Mouse (Mus musculus) heart, adult 2 months (tissue): Measurements from ENCODE around the gene Plppr5. TPM values are rescaled to one million over a fixed set of nuclear protein-coding genes. Genes with fewer than 3 reads are reported as not detected.

ENCODE experiments used
- DNase-seq, 2 experiments: peaks; one replicate each; pipeline ENCODE4 v3.0.0; 2021
- H3K27ac ChIP-seq: fragments of 200-600 bp; 2 replicates; pipeline ENCODE4 v1.8.1; 2022
- H3K27me3 ChIP-seq: fragments of 200-500 bp; 2 replicates; pipeline ENCODE4 v1.6.1; 2012; ENCODE audit warnings: mild to moderate bottlenecking, low read length, inconsistent platforms, mixed read lengths; ENCODE audit not compliant: control insufficient read depth, insufficient read depth
- H3K36me3 ChIP-seq: fragments of 200-500 bp; 2 replicates; pipeline ENCODE4 v1.6.1; 2012; ENCODE audit warnings: low read length, inconsistent platforms; ENCODE audit not compliant: control insufficient read depth, insufficient read depth
- H3K4me1 ChIP-seq: fragments of 200-500 bp; 2 replicates; pipeline ENCODE4 v1.6.1; 2011; ENCODE audit warnings: low read length; ENCODE audit not compliant: control insufficient read depth, insufficient read depth
- H3K4me3 ChIP-seq: fragments of 200-600 bp; 2 replicates; pipeline ENCODE4 v1.8.1; 2022
- H3K79me2 ChIP-seq: fragments of 200-500 bp; replicated peaks from 2 replicates; pipeline ENCODE4 v1.6.1; 2012; ENCODE audit warnings: mild to moderate bottlenecking, inconsistent platforms, low read length, moderate library complexity, mixed read lengths; ENCODE audit not compliant: control insufficient read depth, insufficient read depth
- H3K9ac ChIP-seq: fragments of 200-500 bp; 2 replicates; pipeline ENCODE4 v1.6.1; 2012; ENCODE audit warnings: low read depth, mild to moderate bottlenecking, control low read depth, inconsistent platforms, low read length, mixed read lengths
- CTCF ChIP-seq: fragments of 200-600 bp; IDR thresholded peaks from 2 replicates; pipeline ENCODE4 v1.8.1; 2022; ENCODE audit warnings: antibody characterized with exemption, mild to moderate bottlenecking, moderate library complexity
- EP300 ChIP-seq: fragments of 200-500 bp; IDR thresholded peaks from 2 replicates; pipeline ENCODE4 v1.6.1; 2011; ENCODE audit warnings: low read depth, low read length, control low read depth; ENCODE audit not compliant: insufficient read depth
- POLR2A ChIP-seq: fragments of 200-500 bp; IDR thresholded peaks from 2 replicates; pipeline ENCODE4 v1.6.1; 2011; ENCODE audit warnings: mild to moderate bottlenecking, low read depth, low read length, control low read depth; ENCODE audit not compliant: insufficient read depth
- WGBS: fragments of 180-500 bp; shearing (Covaris S2); methylation state at CpG from one replicate; pipeline ENCODE4 v1.1.7; 2018; 5-methylcytosine and 5-hydroxymethylcytosine counted together
- intact Hi-C: fragments of 180-260 bp; cut with DNase I; formaldehyde crosslinking; loops from one replicate; pipeline ENCODE4 v1.15.1; 2025
- polyA plus RNA-seq: library from polyadenylated mRNA; depleted of rRNA; stranded (reverse); fragments of >200 nt; gene quantifications from 2 replicates; pipeline ENCODE4 v1.2.3, GENCODE M21; 2012; rRNA removed
- total RNA-seq, 2 experiments: library from RNA; stranded (reverse); gene quantifications; 2 replicates each; pipeline ENCODE4 v1.2.3; 2021

The Plppr5 gene
- total and polyA plus RNA-seq, 3 experiments, result 0.11 to 0.20 (median 0.13) TPM

GRCm38 (mm10) chr3:117729121-117730072 lies 154.8 kb downstream of the Plppr5 start:
- TF ChIP-seq CTCF (no peak), EP300 (no peak), POLR2A (no peak)
- no peaks in the 10 kb centered on the region for H3K27me3 ChIP-seq
- no peak overlapping the region for H3K9ac ChIP-seq
- no peaks in the 10 kb centered on the region for H3K4me1 ChIP-seq
- intact Hi-C loops, result no loop called here
- DNase-seq, result no peak
- no peaks in the 10 kb centered on the region for H3K36me3 ChIP-seq
- no peaks in the 10 kb centered on the region for H3K79me2 ChIP-seq
- H3K4me3 ChIP-seq, result no peak overlapping the region
- WGBS, result 83% methylated on average over 9 of the region's 9 CpGs
- H3K27ac ChIP-seq, result no peak overlapping the region

- no peak for TF ChIP-seq CTCF
- TF ChIP-seq EP300, result no peak
- no peak for TF ChIP-seq POLR2A
- no peaks in the 10 kb centered on the region for H3K36me3 ChIP-seq
- DNase-seq, result no peak
- intact Hi-C loops, result no loop called here
- no peak overlapping the region for H3K27ac ChIP-seq
- H3K27me3 ChIP-seq, result no peaks in the 10 kb centered on the region
- H3K4me3 ChIP-seq, result no peak overlapping the region
- H3K79me2 ChIP-seq, result no peaks in the 10 kb centered on the region
- 75% methylated on average over 3 of the region's 3 CpGs for WGBS
- H3K4me1 ChIP-seq, result no peaks in the 10 kb centered on the region
- H3K9ac ChIP-seq, result no peak overlapping the region
Measured at GRCm38 (mm10) chr3:117731545-117731944, 156.9 kb downstream of the Plppr5 start.

GRCm38 (mm10) chr3:117732661-117733060 lies 158.0 kb downstream of the Plppr5 start:
- intact Hi-C loops, result no loop called here
- Histone ChIP-seq H3K36me3 (no peaks in the 10 kb centered on the region), H3K9ac (no peak overlapping the region), H3K4me3 (no peak overlapping the region), H3K27me3 (no peaks in the 10 kb centered on the region), H3K4me1 (no peaks in the 10 kb centered on the region), H3K79me2 (no peaks in the 10 kb centered on the region), H3K27ac (no peak overlapping the region)
- WGBS, result 92% methylated on average over 4 of the region's 4 CpGs
- TF ChIP-seq POLR2A (no peak), EP300 (no peak), CTCF (no peak)
- DNase-seq, result no peak

Other genes with a start within 250 kb of the Plppr5 start
- under 1 TPM; 0.10 to 0.16 TPM for gene Plppr4, start 214.0 kb upstream of the Plppr5 start, total RNA-seq
- 0.12 and 0.18 TPM in 2 replicates for gene Plppr4, start 214.0 kb upstream of the Plppr5 start, polyA plus RNA-seq